Mouse (Mus musculus): ENCODE measurements around the gene Wdr31.

- no peak for TF ChIP-seq CTCF (IDR thresholded peaks at IDR 0.05; ENCODE audit: low read depth, low read length)
- no peak for TF ChIP-seq GATA1 (IDR thresholded peaks at IDR 0.05; ENCODE audit: borderline replicate concordance, low read length)
- TF ChIP-seq POLR2AphosphoS5 (IDR thresholded peaks at IDR 0.05; ENCODE audit: insufficient replicate concordance, low read depth, low read length) = no peak
- no peak for TF ChIP-seq TAL1 (conservative IDR thresholded peaks at IDR 0.05; ENCODE audit: low read depth, low read length)
Measured at GRCm38 (mm10) chr4:62475793-62476192, 5.1 kb upstream of the Wdr31 start.
